Mouse (Mus musculus) kidney, adult 2 months (tissue): Measurements from ENCODE around the gene Gabrb1. TPM values are rescaled to one million over a fixed set of nuclear protein-coding genes. Genes with fewer than 3 reads are reported as not detected.
A peak's percentile ranks its signal among the peaks of the same experiment; 100 is the strongest.

Source experiments
- DNase-seq: peaks from one replicate; pipeline ENCODE4 v3.0.0; 2021
- H3K27ac ChIP-seq: fragments of 200-500 bp; 2 replicates; pipeline ENCODE4 v1.5.1; 2012; ENCODE audit warnings: low read depth, low read length, control low read depth, inconsistent platforms; ENCODE audit not compliant: insufficient read depth
- H3K27me3 ChIP-seq: fragments of 200-500 bp; replicated peaks from 2 replicates; pipeline ENCODE4 v1.6.1; 2012; ENCODE audit warnings: mild to moderate bottlenecking, moderate library complexity, low read length, inconsistent platforms; ENCODE audit not compliant: control insufficient read depth, insufficient read depth
- H3K36me3 ChIP-seq: fragments of 200-500 bp; 2 replicates; pipeline ENCODE4 v1.6.1; 2012; ENCODE audit warnings: mild to moderate bottlenecking, moderate library complexity, low read length, inconsistent platforms; ENCODE audit not compliant: control insufficient read depth, insufficient read depth
- H3K4me1 ChIP-seq: fragments of 200-500 bp; 2 replicates; pipeline ENCODE4 v1.6.1; 2011; ENCODE audit warnings: low read length; ENCODE audit not compliant: control insufficient read depth, insufficient read depth
- H3K4me3 ChIP-seq: fragments of 200-500 bp; 2 replicates; pipeline ENCODE4 v1.5.1; 2011; ENCODE audit warnings: mild to moderate bottlenecking, low read depth, low read length, control low read depth; ENCODE audit not compliant: insufficient read depth
- CTCF ChIP-seq: fragments of 200-500 bp; conservative IDR thresholded peaks from 2 replicates; pipeline ENCODE4 v1.5.1; 2011; ENCODE audit warnings: low read depth, mild to moderate bottlenecking, control low read depth, low read length, moderate library complexity, mixed read lengths; ENCODE audit not compliant: insufficient read depth, insufficient read length
- POLR2A ChIP-seq: fragments of 200-500 bp; IDR thresholded peaks from one replicate; pipeline ENCODE4 v1.6.1; 2011; ENCODE audit warnings: low read depth, low read length, control low read depth
- WGBS: fragments of 180-500 bp; shearing (Covaris S2); methylation state at CpG from one replicate; pipeline ENCODE4 v1.1.7; 2018; 5-methylcytosine and 5-hydroxymethylcytosine counted together
- polyA plus RNA-seq: library from polyadenylated mRNA; depleted of rRNA; stranded (reverse); fragments of >200 nt; gene quantifications from 2 replicates; pipeline ENCODE4 v1.2.3, GENCODE M21; 2012

The Gabrb1 gene
- polyA plus RNA-seq, 1 experiment = 0.08 TPM

GRCm38 (mm10) chr5:72076781-72077180 is 418.9 kb downstream of the Gabrb1 start:
- no peak for TF ChIP-seq CTCF
- no peak for TF ChIP-seq POLR2A
- DNase-seq = no peak
- WGBS = 89% methylated on average over 6 of the region's 6 CpGs
- H3K36me3 ChIP-seq = no peaks in the 10 kb centered on the region
- no peaks in the 10 kb centered on the region for H3K27me3 ChIP-seq
- no peaks in the 10 kb centered on the region for H3K4me1 ChIP-seq
- H3K4me3 ChIP-seq = no peak overlapping the region
- no peak overlapping the region for H3K27ac ChIP-seq

- TF ChIP-seq CTCF (peak; percentile 49), POLR2A (no peak)
- no peaks in the 10 kb centered on the region for H3K36me3 ChIP-seq
- no peaks in the 10 kb centered on the region for H3K27me3 ChIP-seq
- H3K4me1 ChIP-seq = no peaks in the 10 kb centered on the region
- DNase-seq = no peak
- no peak overlapping the region for H3K4me3 ChIP-seq
- 88% methylated on average over 1 of the region's 1 CpGs for WGBS
- H3K27ac ChIP-seq = no peak overlapping the region
Measured at GRCm38 (mm10) chr5:72086518-72086917, 428.6 kb downstream of the Gabrb1 start.

- H3K27me3 ChIP-seq = no peaks in the 10 kb centered on the region
- no peak overlapping the region for H3K4me3 ChIP-seq
- DNase-seq = peak; percentile 27
- no peaks in the 10 kb centered on the region for H3K4me1 ChIP-seq
- WGBS = 34% methylated on average over 7 of the region's 7 CpGs
- no peak overlapping the region for H3K27ac ChIP-seq
- no peaks in the 10 kb centered on the region for H3K36me3 ChIP-seq
- TF ChIP-seq CTCF (0 out of 2 replicates have a peak, but pooled peaks have one; percentile 18), POLR2A (no peak)
Measured at GRCm38 (mm10) chr5:72094582-72094981, 436.7 kb downstream of the Gabrb1 start.

DNA sequence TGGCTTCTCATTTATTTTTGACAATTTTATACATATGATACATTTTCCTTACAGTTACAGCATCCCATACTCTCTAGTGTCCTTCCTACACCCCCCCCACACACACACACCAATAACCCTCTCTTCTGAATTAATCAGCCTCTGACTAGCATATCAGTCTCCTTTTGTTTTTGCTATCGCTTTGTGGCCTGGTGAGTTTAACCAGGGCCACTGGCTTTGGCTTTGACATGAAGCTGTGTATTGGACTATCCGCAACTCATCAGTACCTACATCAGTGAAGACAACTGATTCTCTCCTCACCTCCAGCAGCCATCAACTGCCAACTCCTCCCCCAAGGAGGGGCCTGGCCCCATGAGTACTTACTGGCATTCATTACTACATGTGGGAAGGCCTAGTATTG is 437.1 kb downstream of the Gabrb1 start:
- Histone ChIP-seq H3K4me1 (no peaks in the 10 kb centered on the region), H3K4me3 (no peak overlapping the region), H3K27ac (no peak overlapping the region), H3K36me3 (no peaks in the 10 kb centered on the region), H3K27me3 (no peaks in the 10 kb centered on the region)
- TF ChIP-seq CTCF (no peak), POLR2A (no peak)
- WGBS = 90% methylated on average over 2 of the region's 2 CpGs
- no peak for DNase-seq

- Histone ChIP-seq H3K4me1 (no peaks in the 10 kb centered on the region), H3K4me3 (no peak overlapping the region), H3K27ac (no peak overlapping the region), H3K36me3 (no peaks in the 10 kb centered on the region), H3K27me3 (no peaks in the 10 kb centered on the region)
- WGBS = 71% methylated on average over 7 of the region's 7 CpGs
- TF ChIP-seq POLR2A (no peak), CTCF (no peak)
- DNase-seq = no peak
Measured at GRCm38 (mm10) chr5:72104274-72104921, 446.5 kb downstream of the Gabrb1 start.

GRCm38 (mm10) chr5:72122414-72123037 is 464.6 kb downstream of the Gabrb1 start:
- H3K4me3 ChIP-seq = no peak overlapping the region
- no peaks in the 10 kb centered on the region for H3K27me3 ChIP-seq
- WGBS = 88% methylated on average over 6 of the region's 6 CpGs
- H3K36me3 ChIP-seq = no peaks in the 10 kb centered on the region
- DNase-seq = no peak
- no peaks in the 10 kb centered on the region for H3K4me1 ChIP-seq
- no peak for TF ChIP-seq POLR2A
- TF ChIP-seq CTCF = no peak
- no peak overlapping the region for H3K27ac ChIP-seq

DNA sequence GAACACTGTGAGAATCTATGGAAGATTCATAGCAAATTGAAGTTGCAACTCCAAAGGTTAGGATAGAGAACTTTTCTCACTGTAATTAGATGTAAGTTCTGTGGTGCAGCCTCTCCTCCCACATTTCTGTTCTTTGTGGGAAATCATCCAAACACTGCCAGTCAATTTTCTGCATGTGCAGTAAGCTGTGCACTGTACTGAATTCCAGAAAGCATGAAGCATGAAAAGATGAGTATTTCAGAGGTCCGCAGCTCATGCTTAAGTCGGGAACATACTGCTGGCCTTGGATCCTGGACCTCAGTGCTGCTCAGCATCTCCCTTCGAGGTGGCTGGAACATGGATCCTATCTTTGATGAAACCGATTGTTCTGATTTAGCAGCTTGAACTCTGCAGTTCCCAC is 468.8 kb downstream of the Gabrb1 start:
- Histone ChIP-seq H3K27me3 (no peaks in the 10 kb centered on the region), H3K36me3 (no peaks in the 10 kb centered on the region), H3K27ac (no peak overlapping the region), H3K4me3 (no peak overlapping the region), H3K4me1 (no peaks in the 10 kb centered on the region)
- DNase-seq = no peak
- TF ChIP-seq POLR2A = no peak
- 66% methylated on average over 4 of the region's 4 CpGs for WGBS

- DNase-seq = no peak
- WGBS = 60% methylated on average over 2 of the region's 2 CpGs
Measured at GRCm38 (mm10) chr5:72133906-72134305, 476.0 kb downstream of the Gabrb1 start.

More at GRCm38 (mm10) chr5:72133906-72134305, 476.0 kb downstream of the Gabrb1 start:
- H3K4me1 ChIP-seq = no peaks in the 10 kb centered on the region
- H3K4me3 ChIP-seq = no peak overlapping the region
- H3K27ac ChIP-seq = no peak overlapping the region
- H3K36me3 ChIP-seq = no peaks in the 10 kb centered on the region
- no peaks in the 10 kb centered on the region for H3K27me3 ChIP-seq
- TF ChIP-seq POLR2A (no peak), CTCF (no peak)
